Mouse (Mus musculus): ENCODE data around the gene Sco2. TPM values are rescaled to one million over a fixed set of nuclear protein-coding genes. Genes with fewer than 3 reads are reported as not detected.

The Sco2 gene
- total and polyA plus RNA-seq, 3 experiments = 17.1 to 34.7 (median 27.2) TPM

DNA sequence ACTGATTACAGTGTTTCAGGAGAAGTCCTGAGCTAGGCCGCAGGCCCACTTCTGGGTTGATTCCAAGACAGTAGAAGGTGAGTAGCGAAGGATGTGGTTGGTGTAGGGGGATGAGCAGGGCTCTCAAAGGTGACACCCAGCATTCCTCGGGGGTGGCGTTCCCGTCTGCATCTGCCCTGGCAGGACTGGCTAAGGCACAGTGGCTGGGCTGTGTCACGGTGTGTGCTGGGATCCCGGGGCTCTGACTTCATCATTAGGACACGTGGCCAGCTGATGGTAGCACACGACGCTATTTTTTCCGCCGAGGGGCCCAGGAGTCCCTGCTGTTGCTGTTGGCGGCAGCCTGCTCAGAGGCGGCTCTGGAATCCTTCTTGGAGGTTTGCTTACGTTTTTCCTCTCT lies 22.3 kb downstream of the Sco2 start:
- dilution Hi-C loops (cut with MboI; ENCODE audit: extremely low pct_ligation_motif_present, extremely low pct_unique_long_range_greater_than_20kb, low sequenced_read_pairs) = no loop called here
- no peak overlapping the region for H3K4me2 ChIP-seq (ENCODE audit: insufficient read depth, low read depth, poor library complexity, severe bottlenecking)
- H3K27me3 ChIP-seq (replicated peaks) = no peaks in the 10 kb centered on the region
- H3K9ac ChIP-seq (ENCODE audit: insufficient read depth, low read depth) = no peak overlapping the region
- no peak for DNase-seq (ENCODE audit: extremely low read depth)
- TF ChIP-seq ZC3H11A (IDR thresholded peaks at IDR 0.05; ENCODE audit: low read depth, low read length) (no peak), ZNF384 (IDR thresholded peaks at IDR 0.05; ENCODE audit: low read depth, low read length) (no peak), JUN (IDR thresholded peaks at IDR 0.05; ENCODE audit: insufficient read depth, low read depth, low read length) (no peak), MEF2A (IDR thresholded peaks at IDR 0.05; ENCODE audit: borderline replicate concordance, low read depth, low read length) (no peak), EP300 (IDR thresholded peaks at IDR 0.05; ENCODE audit: low read length) (no peak), MXI1 (IDR thresholded peaks at IDR 0.05; ENCODE audit: low read depth, low read length) (no peak), TBP (conservative IDR thresholded peaks at IDR 0.05; ENCODE audit: low read depth, low read length) (no peak), CTCF (conservative IDR thresholded peaks at IDR 0.05 in 1 of 2, IDR thresholded peaks at IDR 0.05 in 1 of 2; ENCODE audit: low read depth in 2 of 2, low read length in 2 of 2) (no peak), NRF1 (IDR thresholded peaks at IDR 0.05; ENCODE audit: low read depth, low read length) (no peak), SIN3A (IDR thresholded peaks at IDR 0.05; ENCODE audit: low read length) (no peak), ELF1 (IDR thresholded peaks at IDR 0.05; ENCODE audit: low read depth, low read length) (no peak), ETS1 (conservative IDR thresholded peaks at IDR 0.05; ENCODE audit: low read depth, low read length) (no peak), PAX5 (IDR thresholded peaks at IDR 0.05; ENCODE audit: low read length) (no peak), BHLHE40 (IDR thresholded peaks at IDR 0.05; ENCODE audit: low read depth, low read length) (no peak), RAD21 (IDR thresholded peaks at IDR 0.05; ENCODE audit: low read depth, low read length) (no peak), ZMIZ1 (IDR thresholded peaks at IDR 0.05; ENCODE audit: low read depth, low read length) (no peak), E2F4 (IDR thresholded peaks at IDR 0.05; ENCODE audit: insufficient replicate concordance, low read depth, low read length) (no peak), MYC (IDR thresholded peaks at IDR 0.05; ENCODE audit: low read depth, low read length) (no peak), POLR2A (IDR thresholded peaks at IDR 0.05; ENCODE audit: low read depth, low read length) (no peak), UBTF (IDR thresholded peaks at IDR 0.05; ENCODE audit: low read depth, low read length) (no peak)
- peaks cover 32 to 56% of the 10 kb centered on the region in 2 experiments for H3K36me3 ChIP-seq (replicated peaks in 1 of 2; ENCODE audit: control insufficient read depth in 1 of 2, insufficient read depth in 1 of 2, low read length in 1 of 2)
- H3K9me3 ChIP-seq (replicated peaks; ENCODE audit: low read length) = no peaks in the 10 kb centered on the region
- in situ Hi-C loops (cut with MboI; ENCODE audit: low pct_ligation_motif_present, low pct_unique_long_range_greater_than_20kb, low sequenced_read_pairs) = loop anchor here (25.0 kb wide), 1 partner anchor 239 kb away; the partner anchor contains the start of gene Tubgcp6
- H3K79me2 ChIP-seq (replicated peaks; ENCODE audit: control insufficient read depth, extremely low read depth, insufficient read depth, poor library complexity, severe bottlenecking) = peaks cover 14% of the 10 kb centered on the region
- no peak overlapping the region for H3K4me3 ChIP-seq (replicated peaks in 1 of 3; ENCODE audit: low read depth in 2 of 3, low read length in 2 of 3, poor library complexity in 1 of 3)
- H3K4me1 ChIP-seq (ENCODE audit: control insufficient read depth in 1 of 2, insufficient read depth in 2 of 2) = peaks cover 10 to 12% of the 10 kb centered on the region in 2 experiments
- no peak overlapping the region for H3K27ac ChIP-seq (ENCODE audit: insufficient read depth, low read depth)

- Histone ChIP-seq H3K27ac (ENCODE audit: insufficient read depth, low read depth) (no peak overlapping the region), H3K27me3 (replicated peaks) (no peaks in the 10 kb centered on the region), H3K79me2 (replicated peaks; ENCODE audit: control insufficient read depth, extremely low read depth, insufficient read depth, poor library complexity, severe bottlenecking) (peaks cover 8% of the 10 kb centered on the region), H3K36me3 (replicated peaks in 1 of 2; ENCODE audit: control insufficient read depth in 1 of 2, insufficient read depth in 1 of 2, low read length in 1 of 2) (peaks cover 32 to 56% of the 10 kb centered on the region in 2 experiments), H3K4me3 (replicated peaks in 1 of 3; ENCODE audit: low read depth in 2 of 3, low read length in 2 of 3, poor library complexity in 1 of 3) (no peak overlapping the region), H3K4me1 (ENCODE audit: control insufficient read depth in 1 of 2, insufficient read depth in 2 of 2) (peaks cover 10 to 12% of the 10 kb centered on the region in 2 experiments), H3K9ac (ENCODE audit: insufficient read depth, low read depth) (no peak overlapping the region), H3K4me2 (ENCODE audit: insufficient read depth, low read depth, poor library complexity, severe bottlenecking) (no peak overlapping the region), H3K9me3 (replicated peaks; ENCODE audit: low read length) (no peaks in the 10 kb centered on the region)
- dilution Hi-C loops (cut with MboI; ENCODE audit: extremely low pct_ligation_motif_present, extremely low pct_unique_long_range_greater_than_20kb, low sequenced_read_pairs) = no loop called here
- no peak for DNase-seq (ENCODE audit: extremely low read depth)
- no peak for TF ChIP-seq SIN3A (IDR thresholded peaks at IDR 0.05; ENCODE audit: low read length)
- no peak for TF ChIP-seq BHLHE40 (IDR thresholded peaks at IDR 0.05; ENCODE audit: low read depth, low read length)
- TF ChIP-seq TBP (conservative IDR thresholded peaks at IDR 0.05; ENCODE audit: low read depth, low read length) = no peak
- TF ChIP-seq RCOR1 (conservative IDR thresholded peaks at IDR 0.05; ENCODE audit: low read depth, low read length) = no peak
- no peak for TF ChIP-seq EP300 (IDR thresholded peaks at IDR 0.05; ENCODE audit: low read length)
- TF ChIP-seq MAZ (IDR thresholded peaks at IDR 0.05; ENCODE audit: low read depth, low read length) = no peak
- TF ChIP-seq USF2 (conservative IDR thresholded peaks at IDR 0.05; ENCODE audit: low read depth, low read length) = no peak
- no peak for TF ChIP-seq NRF1 (IDR thresholded peaks at IDR 0.05; ENCODE audit: low read depth, low read length)
- in situ Hi-C loops (cut with MboI; ENCODE audit: low pct_ligation_motif_present, low pct_unique_long_range_greater_than_20kb, low sequenced_read_pairs) = loop anchor here (25.0 kb wide), 1 partner anchor 238 kb away; the partner anchor contains the start of gene Tubgcp6
Measured at GRCm38 (mm10) chr15:89350447-89350846, 23.2 kb downstream of the Sco2 start.
